Mouse (Mus musculus): ENCODE results near the gene Vcam1. TPM values are rescaled to one million over a fixed set of nuclear protein-coding genes. Genes with fewer than 3 reads are reported as not detected.

Gene Vcam1
- total and polyA plus RNA-seq, 3 experiments, result 1.8 to 2.2 TPM; not detected in 1

DNA sequence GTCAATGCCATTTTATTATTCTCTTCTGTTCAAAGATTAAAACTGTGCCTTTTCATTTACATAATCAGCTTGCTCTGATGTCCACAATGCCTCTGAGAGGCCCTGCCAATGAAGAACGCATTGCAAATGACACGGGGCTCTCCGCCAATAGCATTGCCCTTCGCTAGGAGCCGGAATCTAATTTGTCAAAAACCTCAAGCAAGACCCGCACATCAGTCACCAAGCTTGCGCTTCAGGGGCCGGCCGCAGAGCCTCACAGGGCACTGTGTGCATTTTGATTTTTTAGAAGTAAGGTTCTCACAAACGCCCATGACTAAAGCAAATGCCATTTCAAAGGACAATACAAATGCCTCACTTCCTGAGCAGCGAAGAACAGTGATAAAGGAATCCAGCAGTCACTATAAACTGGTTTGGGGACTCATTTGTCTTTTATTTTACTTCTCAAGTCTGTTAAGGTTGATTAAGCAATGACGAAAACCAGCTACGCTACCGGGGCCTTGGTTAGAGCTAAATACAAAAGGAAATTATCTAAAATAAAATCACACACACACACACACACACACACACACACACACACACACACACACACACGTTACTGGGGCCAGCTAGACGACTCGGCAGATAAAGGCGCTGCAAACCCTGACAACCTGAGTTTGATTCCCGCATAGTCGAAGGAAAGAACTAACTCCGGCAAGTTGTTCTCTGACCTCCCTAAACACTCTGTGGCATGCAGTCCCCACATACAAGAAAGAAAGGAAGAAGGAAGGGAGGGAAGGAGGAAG lies 24.4 kb downstream of the Vcam1 start:
- Histone ChIP-seq H3K79me2 (replicated peaks; ENCODE audit: control insufficient read depth, extremely low read depth, insufficient read depth, poor library complexity, severe bottlenecking) (no peaks in the 10 kb centered on the region), H3K4me2 (ENCODE audit: insufficient read depth, low read depth, poor library complexity, severe bottlenecking) (no peak overlapping the region), H3K36me3 (replicated peaks in 1 of 2; ENCODE audit: control insufficient read depth in 1 of 2, insufficient read depth in 1 of 2, low read length in 1 of 2) (no peaks in the 10 kb centered on the region), H3K27ac (ENCODE audit: insufficient read depth, low read depth) (no peak overlapping the region), H3K9me3 (replicated peaks; ENCODE audit: low read length) (no peaks in the 10 kb centered on the region), H3K4me3 (replicated peaks in 1 of 3; ENCODE audit: low read depth in 2 of 3, low read length in 2 of 3, poor library complexity in 1 of 3) (no peak overlapping the region), H3K4me1 (ENCODE audit: control insufficient read depth in 1 of 2, insufficient read depth in 2 of 2) (no peaks in the 10 kb centered on the region), H3K9ac (ENCODE audit: insufficient read depth, low read depth) (no peak overlapping the region), H3K27me3 (replicated peaks) (no peaks in the 10 kb centered on the region)
- dilution Hi-C loops (cut with MboI; ENCODE audit: extremely low pct_ligation_motif_present, extremely low pct_unique_long_range_greater_than_20kb, low sequenced_read_pairs) (no loop called here), in situ Hi-C loops (cut with MboI; ENCODE audit: low pct_ligation_motif_present, low pct_unique_long_range_greater_than_20kb, low sequenced_read_pairs) (no loop called here)
- DNase-seq (ENCODE audit: extremely low read depth), result no peak
- TF ChIP-seq IRF4 (IDR thresholded peaks at IDR 0.05; ENCODE audit: low read depth, low read length) (no peak), NELFE (IDR thresholded peaks at IDR 0.05; ENCODE audit: low read depth, low read length) (no peak), TBP (conservative IDR thresholded peaks at IDR 0.05; ENCODE audit: low read depth, low read length) (no peak), HCFC1 (IDR thresholded peaks at IDR 0.05; ENCODE audit: low read depth, low read length) (no peak), CHD2 (IDR thresholded peaks at IDR 0.05; ENCODE audit: low read length) (no peak), RCOR1 (conservative IDR thresholded peaks at IDR 0.05; ENCODE audit: low read depth, low read length) (no peak), RAD21 (IDR thresholded peaks at IDR 0.05; ENCODE audit: low read depth, low read length) (no peak)

DNA sequence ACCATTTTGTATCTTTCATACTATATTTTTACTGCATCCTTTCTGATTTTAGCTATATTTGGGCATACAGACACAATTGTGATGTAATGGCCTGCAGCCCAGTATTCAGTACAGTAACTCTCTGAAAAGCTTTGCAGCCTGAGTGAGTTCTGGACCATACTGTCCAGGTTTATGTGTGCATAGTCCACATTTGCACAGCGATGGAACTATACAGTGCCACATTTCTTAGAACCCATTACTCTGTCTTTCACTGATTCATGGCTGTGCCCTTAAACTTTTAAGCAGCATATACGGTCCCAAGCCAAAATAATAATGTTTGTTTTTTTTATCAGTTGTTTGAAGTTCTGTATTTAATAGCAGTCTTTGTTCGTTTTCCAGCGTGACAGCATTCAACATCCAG lies 25.2 kb downstream of the Vcam1 start:
- dilution Hi-C loops (cut with MboI; ENCODE audit: extremely low pct_ligation_motif_present, extremely low pct_unique_long_range_greater_than_20kb, low sequenced_read_pairs) (no loop called here), in situ Hi-C loops (cut with MboI; ENCODE audit: low pct_ligation_motif_present, low pct_unique_long_range_greater_than_20kb, low sequenced_read_pairs) (no loop called here)
- Histone ChIP-seq H3K9ac (ENCODE audit: insufficient read depth, low read depth) (no peak overlapping the region), H3K4me1 (ENCODE audit: control insufficient read depth in 1 of 2, insufficient read depth in 2 of 2) (no peaks in the 10 kb centered on the region), H3K27me3 (replicated peaks) (no peaks in the 10 kb centered on the region), H3K79me2 (replicated peaks; ENCODE audit: control insufficient read depth, extremely low read depth, insufficient read depth, poor library complexity, severe bottlenecking) (no peaks in the 10 kb centered on the region), H3K4me3 (replicated peaks in 1 of 3; ENCODE audit: low read depth in 2 of 3, low read length in 2 of 3, poor library complexity in 1 of 3) (no peak overlapping the region), H3K9me3 (replicated peaks; ENCODE audit: low read length) (no peaks in the 10 kb centered on the region), H3K4me2 (ENCODE audit: insufficient read depth, low read depth, poor library complexity, severe bottlenecking) (no peak overlapping the region), H3K27ac (ENCODE audit: insufficient read depth, low read depth) (no peak overlapping the region), H3K36me3 (replicated peaks in 1 of 2; ENCODE audit: control insufficient read depth in 1 of 2, insufficient read depth in 1 of 2, low read length in 1 of 2) (no peaks in the 10 kb centered on the region)
- TF ChIP-seq UBTF (IDR thresholded peaks at IDR 0.05; ENCODE audit: low read depth, low read length), result no peak
- TF ChIP-seq ZNF384 (IDR thresholded peaks at IDR 0.05; ENCODE audit: low read depth, low read length), result no peak
- no peak for TF ChIP-seq JUN (IDR thresholded peaks at IDR 0.05; ENCODE audit: insufficient read depth, low read depth, low read length)
- no peak for TF ChIP-seq MXI1 (IDR thresholded peaks at IDR 0.05; ENCODE audit: low read depth, low read length)
- TF ChIP-seq CHD2 (IDR thresholded peaks at IDR 0.05; ENCODE audit: low read length), result no peak
- TF ChIP-seq E2F4 (IDR thresholded peaks at IDR 0.05; ENCODE audit: insufficient replicate concordance, low read depth, low read length), result no peak
- TF ChIP-seq SMC3 (IDR thresholded peaks at IDR 0.05; ENCODE audit: low read depth, low read length), result no peak
- no peak for DNase-seq (ENCODE audit: extremely low read depth)
